Mouse (Mus musculus): Measurements from ENCODE around the gene Card11. TPM values are rescaled to one million over a fixed set of nuclear protein-coding genes. Genes with fewer than 3 reads are reported as not detected.

Card11 gene
- polyA plus RNA-seq, 1 experiment from 2014 or later, result 0.53 TPM

- peaks cover 18% of the 10 kb centered on the region for H3K4me1 ChIP-seq (ENCODE audit: control insufficient read depth, insufficient read depth, low read length)
- H3K27ac ChIP-seq (ENCODE audit: low read length), result peak overlapping the region; percentile 38
- H3K4me2 ChIP-seq (ENCODE audit: low read depth, low read length), result peak overlapping the region; percentile 74
- H3K9me3 ChIP-seq (ENCODE audit: control insufficient read depth, low read length), result no peaks in the 10 kb centered on the region
- WGBS, result 38% methylated on average over 8 of the region's 8 CpGs
- ATAC-seq, result no peak
- peak overlapping the region; percentile 53 for H3K9ac ChIP-seq (ENCODE audit: low read depth, low read length)
- no peaks in the 10 kb centered on the region for H3K27me3 ChIP-seq (replicated peaks; ENCODE audit: control insufficient read depth, insufficient read depth, low read length)
- H3K36me3 ChIP-seq (ENCODE audit: control insufficient read depth, insufficient read depth, low read length), result no peaks in the 10 kb centered on the region
- peak overlapping the region; percentile 17 for H3K4me3 ChIP-seq (ENCODE audit: low read length)
Measured at GRCm38 (mm10) chr5:140827896-140828295, 172.5 kb downstream of the Card11 start.

GRCm38 (mm10) chr5:140827413-140827812, 173.0 kb downstream of the Card11 start:
- Histone ChIP-seq H3K9ac (ENCODE audit: low read depth, low read length) (no peak overlapping the region), H3K4me3 (ENCODE audit: low read length) (no peak overlapping the region), H3K4me2 (ENCODE audit: low read depth, low read length) (peak overlapping the region; percentile 74; the same call in 1 of the 2 replicates), H3K36me3 (ENCODE audit: control insufficient read depth, insufficient read depth, low read length) (no peaks in the 10 kb centered on the region), H3K27me3 (replicated peaks; ENCODE audit: control insufficient read depth, insufficient read depth, low read length) (no peaks in the 10 kb centered on the region), H3K9me3 (ENCODE audit: control insufficient read depth, low read length) (no peaks in the 10 kb centered on the region), H3K27ac (ENCODE audit: low read length) (no peak overlapping the region), H3K4me1 (ENCODE audit: control insufficient read depth, insufficient read depth, low read length) (peaks cover 18% of the 10 kb centered on the region)
- 50% methylated on average over 2 of the region's 2 CpGs for WGBS
- no peak for ATAC-seq

DNA sequence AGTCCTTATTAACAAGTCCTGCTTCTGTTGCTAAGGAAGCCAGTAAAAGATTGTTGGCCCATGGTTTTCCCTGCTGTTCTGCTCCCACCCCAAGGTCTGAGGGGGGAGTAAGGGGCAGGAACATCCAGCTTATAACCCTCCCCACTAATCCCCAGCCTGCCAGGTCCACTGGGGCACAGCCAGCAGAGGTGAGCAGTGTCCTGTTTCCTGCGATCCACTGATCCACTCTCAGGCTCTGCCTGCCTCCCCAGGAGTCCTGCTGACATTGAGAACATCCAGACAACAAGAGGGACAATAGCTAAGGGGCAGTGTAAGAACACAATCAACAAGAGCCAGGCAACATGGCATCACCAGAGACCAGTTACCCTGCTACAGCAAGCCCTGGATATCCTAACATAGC, 173.6 kb downstream of the Card11 start:
- 35% methylated on average over 1 of the region's 1 CpGs for WGBS
- Histone ChIP-seq H3K27me3 (replicated peaks; ENCODE audit: control insufficient read depth, insufficient read depth, low read length) (no peaks in the 10 kb centered on the region), H3K36me3 (ENCODE audit: control insufficient read depth, insufficient read depth, low read length) (no peaks in the 10 kb centered on the region), H3K9ac (ENCODE audit: low read depth, low read length) (no peak overlapping the region), H3K4me2 (ENCODE audit: low read depth, low read length) (no peak overlapping the region), H3K4me3 (ENCODE audit: low read length) (no peak overlapping the region), H3K9me3 (ENCODE audit: control insufficient read depth, low read length) (no peaks in the 10 kb centered on the region), H3K4me1 (ENCODE audit: control insufficient read depth, insufficient read depth, low read length) (peaks cover 18% of the 10 kb centered on the region), H3K27ac (ENCODE audit: low read length) (no peak overlapping the region)
- ATAC-seq, result no peak

- no peak overlapping the region for H3K27ac ChIP-seq (ENCODE audit: low read length)
- no peak overlapping the region for H3K4me3 ChIP-seq (ENCODE audit: low read length)
- no peak for ATAC-seq
- 97% methylated on average over 1 of the region's 1 CpGs for WGBS
- H3K36me3 ChIP-seq (ENCODE audit: control insufficient read depth, insufficient read depth, low read length), result no peaks in the 10 kb centered on the region
- no peak overlapping the region for H3K9ac ChIP-seq (ENCODE audit: low read depth, low read length)
- H3K27me3 ChIP-seq (replicated peaks; ENCODE audit: control insufficient read depth, insufficient read depth, low read length), result no peaks in the 10 kb centered on the region
- no peaks in the 10 kb centered on the region for H3K9me3 ChIP-seq (ENCODE audit: control insufficient read depth, low read length)
- peaks cover 18% of the 10 kb centered on the region for H3K4me1 ChIP-seq (ENCODE audit: control insufficient read depth, insufficient read depth, low read length)
- H3K4me2 ChIP-seq (ENCODE audit: low read depth, low read length), result no peak overlapping the region
Measured at GRCm38 (mm10) chr5:140826118-140826517, 174.3 kb downstream of the Card11 start.

- Histone ChIP-seq H3K9ac (ENCODE audit: low read depth, low read length) (no peak overlapping the region), H3K36me3 (ENCODE audit: control insufficient read depth, insufficient read depth, low read length) (no peaks in the 10 kb centered on the region), H3K27ac (ENCODE audit: low read length) (no peak overlapping the region), H3K27me3 (replicated peaks; ENCODE audit: control insufficient read depth, insufficient read depth, low read length) (no peaks in the 10 kb centered on the region), H3K9me3 (ENCODE audit: control insufficient read depth, low read length) (no peaks in the 10 kb centered on the region), H3K4me1 (ENCODE audit: control insufficient read depth, insufficient read depth, low read length) (peaks cover 19% of the 10 kb centered on the region), H3K4me2 (ENCODE audit: low read depth, low read length) (no peak overlapping the region), H3K4me3 (ENCODE audit: low read length) (no peak overlapping the region)
- 78% methylated on average over 7 of the region's 7 CpGs for WGBS
- no peak for ATAC-seq
Measured at GRCm38 (mm10) chr5:140824126-140824525, 176.3 kb downstream of the Card11 start.

DNA sequence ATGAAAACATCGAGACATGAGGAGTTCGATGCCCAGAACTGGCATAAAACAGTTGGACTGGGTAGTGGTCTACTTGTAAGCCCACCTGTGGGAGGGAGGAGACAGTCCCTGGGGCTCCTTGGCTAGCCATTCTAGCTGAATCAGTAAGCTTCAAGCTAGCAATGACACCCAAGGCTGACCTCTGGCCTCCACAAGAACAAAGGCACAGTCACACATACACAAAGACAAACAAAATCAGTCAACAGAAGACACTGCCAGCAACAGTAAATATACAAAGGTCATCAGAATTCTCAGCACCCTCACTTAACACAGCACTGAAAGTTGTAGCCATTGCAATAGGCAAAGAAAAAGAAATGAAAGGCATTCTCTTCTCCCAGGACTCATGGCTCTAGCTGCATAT, 177.0 kb downstream of the Card11 start:
- no peaks in the 10 kb centered on the region for H3K9me3 ChIP-seq (ENCODE audit: control insufficient read depth, low read length)
- no peaks in the 10 kb centered on the region for H3K36me3 ChIP-seq (ENCODE audit: control insufficient read depth, insufficient read depth, low read length)
- no peak overlapping the region for H3K4me3 ChIP-seq (ENCODE audit: low read length)
- H3K9ac ChIP-seq (ENCODE audit: low read depth, low read length), result no peak overlapping the region
- no peak overlapping the region for H3K27ac ChIP-seq (ENCODE audit: low read length)
- no peak for ATAC-seq
- peaks cover 14% of the 10 kb centered on the region for H3K4me1 ChIP-seq (ENCODE audit: control insufficient read depth, insufficient read depth, low read length)
- WGBS, result 96% methylated on average over 2 of the region's 2 CpGs
- no peak overlapping the region for H3K4me2 ChIP-seq (ENCODE audit: low read depth, low read length)
- H3K27me3 ChIP-seq (replicated peaks; ENCODE audit: control insufficient read depth, insufficient read depth, low read length), result no peaks in the 10 kb centered on the region

Small RNAs within 50 kb of the gene (microRNA-seq; reads per million reads assigned to microRNA genes)
- gene Gm44385, result not detected

Other genes with a start within 250 kb of the Card11 start
- 5.2 and 5.4 TPM in 2 replicates for gene Gna12, start 170.2 kb downstream of the Card11 start, polyA plus RNA-seq (2015; fragmentation: Nextera tagmentation; extraction: Ambion mirVana)
- 1.7 and 2.0 TPM in 2 replicates for gene Sdk1, start 240.9 kb upstream of the Card11 start, polyA plus RNA-seq (2015; fragmentation: Nextera tagmentation; extraction: Ambion mirVana)

Data from intestine, embryonic 16.5 days (tissue).